Mouse (Mus musculus): ENCODE results near the gene Itga1.
A peak's percentile ranks its signal among the peaks of the same experiment; 100 is the strongest.

Gene Itga1

DNA sequence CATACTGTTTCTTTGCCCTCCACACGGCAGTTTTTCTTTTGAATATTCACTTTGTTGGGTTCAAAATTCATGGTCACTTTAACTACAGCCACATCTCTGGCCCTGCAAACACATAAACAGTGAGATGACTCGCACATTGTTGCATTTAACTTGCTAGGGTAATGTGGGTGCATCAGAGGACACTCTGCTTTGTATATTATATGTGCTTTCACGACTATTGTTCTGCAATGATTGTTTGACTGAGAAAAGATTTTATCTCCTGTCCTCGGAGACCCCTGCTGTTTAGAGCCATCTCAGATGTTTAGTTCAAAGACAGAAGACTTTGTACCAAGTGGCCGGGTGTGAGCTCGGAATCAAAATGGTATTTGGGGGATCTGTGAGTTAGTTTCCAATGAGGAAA, 114.1 kb downstream of the Itga1 start:
- DNase-seq (ENCODE audit: low read depth, low spot score) = no peak

- no peak for DNase-seq (ENCODE audit: low read depth, low spot score)
These were observed 114.6 kb downstream of the Itga1 start for GRCm38 (mm10) chr13:114987161-114987560.

- DNase-seq (ENCODE audit: low read depth, low spot score) = no peak
These were observed 117.1 kb downstream of the Itga1 start for GRCm38 (mm10) chr13:114984658-114985057.

DNA sequence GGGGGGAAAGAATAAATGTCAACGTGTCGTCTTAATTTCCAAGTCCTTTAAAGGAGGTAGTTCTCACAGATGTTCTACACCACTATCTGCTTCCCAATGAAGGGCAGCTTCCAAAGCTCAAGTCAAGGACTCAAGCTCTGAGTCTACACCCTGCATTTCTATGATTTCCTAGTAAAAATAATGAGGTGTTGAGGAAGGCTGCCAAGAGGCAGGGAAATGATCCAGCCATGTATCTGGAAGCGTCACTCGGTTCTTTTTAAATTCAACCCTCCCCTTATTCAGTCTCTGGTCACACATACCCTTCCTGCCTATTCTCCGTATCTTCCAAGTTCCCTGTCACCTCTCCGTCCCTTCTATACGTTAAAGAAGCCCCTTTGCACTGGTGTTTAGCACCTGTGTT, 118.6 kb downstream of the Itga1 start:
- DNase-seq (ENCODE audit: low read depth, low spot score) = no peak

DNA sequence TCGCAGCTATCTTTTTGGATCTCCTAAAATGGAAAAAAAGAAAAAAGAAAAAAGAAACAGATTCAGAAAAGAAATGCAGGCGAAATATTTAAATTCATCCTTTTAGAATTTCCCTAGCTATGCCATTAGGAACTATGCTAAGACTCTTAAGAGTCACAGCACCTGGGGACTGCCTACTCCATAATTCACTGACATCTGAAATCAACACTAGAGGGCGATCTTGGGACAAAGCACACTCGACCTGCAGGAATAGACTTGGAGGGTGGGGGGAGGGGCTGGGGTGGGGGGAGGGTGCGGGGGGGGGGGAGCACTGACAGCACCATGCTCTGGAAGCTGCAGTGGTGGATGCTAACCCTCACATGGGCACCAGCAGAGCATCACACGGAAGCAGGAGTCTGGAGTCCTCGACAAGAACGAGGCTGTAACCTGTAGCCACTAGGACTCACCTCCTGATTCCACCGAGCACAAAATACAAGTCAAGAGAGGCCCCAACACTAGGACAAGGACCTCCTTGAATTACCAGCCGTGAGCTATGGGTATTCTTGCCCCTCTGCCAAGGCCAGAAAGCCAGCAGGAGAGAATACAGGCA, 120.8 kb downstream of the Itga1 start:
- peak; percentile 8 for DNase-seq (ENCODE audit: low read depth, low spot score)

- no peak for DNase-seq (ENCODE audit: low read depth, low spot score)
These were observed 127.2 kb downstream of the Itga1 start for GRCm38 (mm10) chr13:114974484-114975042.

DNA sequence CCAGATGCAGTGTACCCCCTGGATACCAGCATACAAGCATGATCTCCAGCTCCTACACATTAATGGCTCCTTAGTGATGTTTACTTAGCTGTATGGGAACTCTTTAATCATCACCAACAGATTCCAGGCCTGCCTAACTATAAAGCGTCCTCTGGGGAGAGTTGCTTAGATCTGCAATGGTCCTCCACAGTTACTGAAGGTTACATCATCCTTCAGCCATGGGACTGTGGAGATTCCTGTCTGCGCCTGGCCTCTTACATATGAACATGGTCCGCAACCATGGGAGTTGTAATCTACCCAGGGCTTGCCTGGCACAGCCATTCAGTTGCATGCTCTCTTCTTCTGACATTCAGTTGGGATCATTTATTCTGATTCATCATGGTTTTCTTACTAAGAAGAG, 129.9 kb downstream of the Itga1 start:
- no peak for DNase-seq (ENCODE audit: low read depth, low spot score)

GRCm38 (mm10) chr13:114964233-114964632, 137.5 kb downstream of the Itga1 start:
- peak; percentile 57 for DNase-seq (ENCODE audit: low read depth, low spot score)

DNA sequence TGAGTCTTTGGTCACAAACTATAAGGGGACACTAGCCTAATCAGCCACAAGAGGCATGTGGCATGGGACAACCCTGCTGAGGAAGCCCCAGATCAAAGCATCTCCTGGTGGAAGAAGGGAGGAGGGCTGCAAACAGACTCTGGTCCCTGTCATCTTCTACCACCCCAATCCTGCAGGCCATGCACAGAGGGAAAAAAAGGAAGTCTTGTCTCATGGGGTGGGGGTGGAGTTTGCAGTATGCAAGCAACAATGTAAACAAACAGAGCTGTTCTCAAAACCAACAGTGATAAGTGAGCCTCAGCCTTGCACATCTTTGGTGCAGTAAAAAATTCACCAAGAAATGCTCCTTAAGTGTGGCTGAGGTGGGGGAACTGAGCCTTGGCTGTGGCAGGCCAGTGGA, 147.2 kb downstream of the Itga1 start:
- no peak for DNase-seq (ENCODE audit: low read depth, low spot score)

DNA sequence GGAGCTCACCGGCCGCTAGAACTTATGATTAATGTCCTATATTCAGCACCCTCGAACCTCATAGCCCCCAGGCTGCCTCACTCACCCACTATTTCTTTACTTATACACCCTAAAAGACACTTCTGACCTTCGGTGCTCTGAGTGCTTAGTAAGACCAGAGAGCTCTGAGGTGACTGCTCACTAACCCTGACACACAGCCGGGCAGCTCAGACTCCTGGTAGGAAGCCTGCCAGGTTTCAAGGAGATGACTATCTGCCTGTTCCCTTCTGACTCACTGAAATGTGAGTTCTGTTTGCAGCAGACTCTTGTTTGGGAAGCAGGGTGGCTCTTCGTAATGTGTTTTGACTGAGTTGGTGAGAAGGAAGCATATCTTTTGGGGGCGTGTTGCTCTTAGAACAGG, 168.2 kb downstream of the Itga1 start:
- DNase-seq (ENCODE audit: low read depth, low spot score) = no peak

DNA sequence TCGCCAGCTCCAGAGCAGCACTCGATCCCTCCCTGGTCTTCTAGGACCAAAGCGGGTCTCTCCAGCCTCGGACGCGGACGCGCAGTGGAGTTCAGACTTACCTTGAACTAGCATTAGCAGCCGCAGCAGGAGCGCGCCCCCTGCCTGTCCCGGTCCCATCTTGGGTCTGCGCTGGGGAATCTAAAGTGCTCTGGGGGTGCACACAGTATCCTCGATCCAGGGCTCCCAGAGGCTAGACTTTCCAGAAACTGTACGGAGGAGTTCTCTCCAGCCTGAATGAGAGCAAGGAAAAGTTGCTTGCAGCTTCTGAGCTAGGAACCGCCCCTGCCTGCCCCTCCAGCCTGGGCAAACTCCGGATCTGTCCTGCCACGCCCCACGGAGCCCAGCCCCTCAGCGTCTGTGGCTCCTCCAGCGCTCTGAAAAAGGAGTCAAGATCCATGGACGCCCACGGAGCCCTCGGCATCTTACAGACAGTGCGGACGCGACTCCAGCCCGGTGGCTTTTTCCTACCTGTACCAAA, 169.9 kb downstream of the Itga1 start, which contains the start of gene Itga2:
TSS of gene Itga2 (minus strand) at position 326 of the 520 bp plus-strand sequence.
- DNase-seq (ENCODE audit: low read depth, low spot score) = peak; percentile 24

- DNase-seq (ENCODE audit: low read depth, low spot score) = no peak
These were observed 170.6 kb downstream of the Itga1 start for GRCm38 (mm10) chr13:114930996-114931649.

- DNase-seq (ENCODE audit: low read depth, low spot score) = no peak
These were observed 177.0 kb downstream of the Itga1 start for GRCm38 (mm10) chr13:114924785-114925184.

GRCm38 (mm10) chr13:114923331-114923730, 178.4 kb downstream of the Itga1 start:
- no peak for DNase-seq (ENCODE audit: low read depth, low spot score)

GRCm38 (mm10) chr13:114915767-114916166, 186.0 kb downstream of the Itga1 start:
- no peak for DNase-seq (ENCODE audit: low read depth, low spot score)

- no peak for DNase-seq (ENCODE audit: low read depth, low spot score)
These were observed 186.8 kb downstream of the Itga1 start for GRCm38 (mm10) chr13:114914963-114915362.

DNA sequence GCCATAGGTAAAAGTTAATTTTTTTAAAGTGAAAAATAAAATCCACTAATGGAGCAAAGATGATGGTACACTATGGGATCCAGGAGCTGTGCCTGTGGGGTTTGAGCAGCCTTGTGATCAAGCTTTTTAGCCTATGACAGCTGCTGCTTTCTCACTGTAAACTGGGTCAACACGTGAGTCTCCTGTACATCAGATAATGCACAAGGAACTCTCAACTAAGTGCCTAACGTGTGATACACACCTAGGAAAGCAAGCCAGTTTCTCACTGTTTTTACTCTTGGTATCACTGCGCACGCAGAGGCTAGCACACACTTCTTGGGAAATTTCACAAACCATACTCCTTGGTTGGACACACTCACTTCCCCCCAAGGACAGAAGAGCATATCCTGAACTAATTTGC, 187.2 kb downstream of the Itga1 start:
- no peak for DNase-seq (ENCODE audit: low read depth, low spot score)

- no peak for DNase-seq (ENCODE audit: low read depth, low spot score)
These were observed 191.1 kb downstream of the Itga1 start for GRCm38 (mm10) chr13:114910629-114911028.

DNA sequence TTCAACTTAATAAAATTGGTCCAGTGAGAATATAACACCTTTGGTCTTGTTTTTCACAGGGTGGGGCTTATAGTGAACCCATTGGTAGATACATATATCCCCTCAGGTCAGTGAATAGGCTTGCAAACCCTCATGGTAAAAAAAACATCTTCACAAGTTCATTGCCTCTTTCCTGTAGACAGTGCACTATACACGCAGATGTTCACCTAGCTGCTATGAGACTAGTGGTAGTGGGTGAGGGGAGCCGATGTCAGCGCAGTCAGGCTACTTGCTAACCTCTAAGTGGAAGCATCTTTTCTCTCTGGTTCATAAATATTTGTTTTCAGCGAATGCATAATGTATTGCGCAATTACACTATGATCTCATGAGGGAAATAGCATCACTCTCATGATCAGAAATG, 192.2 kb downstream of the Itga1 start:
- DNase-seq (ENCODE audit: low read depth, low spot score) = no peak

DNA sequence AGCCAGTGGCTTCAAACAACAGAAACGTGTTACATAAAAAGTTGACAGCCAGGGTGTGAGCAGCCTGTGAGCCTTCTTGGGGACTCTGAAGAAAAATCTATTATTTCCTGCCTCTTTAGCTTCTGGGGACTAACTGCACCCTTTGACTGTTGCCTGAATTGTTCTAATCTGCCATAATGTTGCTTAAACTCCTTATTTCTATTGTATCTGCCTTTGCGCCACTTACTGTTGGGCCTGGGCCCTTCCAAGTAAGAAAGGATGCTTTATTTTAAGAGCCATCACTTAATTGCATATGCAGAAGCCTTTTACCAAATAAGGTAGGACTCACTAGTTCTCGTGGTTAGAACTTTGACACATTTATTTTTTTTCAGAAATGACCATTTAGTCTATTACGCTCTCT, 193.9 kb downstream of the Itga1 start:
- no peak for DNase-seq (ENCODE audit: low read depth, low spot score)

Measured in retina, postnatal 7 days (tissue).